Mouse (Mus musculus) MEL-GATA-1-ER (cell line): ENCODE data around the gene Atp6v1c2.

Experiments
- DNase-seq: peaks from one replicate; pipeline ENCODE4 v3.0.0-alpha.2; 2012; ENCODE audit warnings: low read depth; ENCODE audit errors: extremely low read depth

Atp6v1c2 gene

GRCm38 (mm10) chr12:17333459-17333858, 4.3 kb upstream of the Atp6v1c2 start:
- DNase-seq, result no peak

GRCm38 (mm10) chr12:17324549-17325470, 4.3 kb downstream of the Atp6v1c2 start:
- DNase-seq, result no peak

GRCm38 (mm10) chr12:17318453-17318852, 10.7 kb downstream of the Atp6v1c2 start:
- DNase-seq, result no peak

GRCm38 (mm10) chr12:17317970-17318369, 11.2 kb downstream of the Atp6v1c2 start:
- DNase-seq, result no peak

- no peak for DNase-seq
Observed at GRCm38 (mm10) chr12:17316096-17316495, 13.1 kb downstream of the Atp6v1c2 start.

- DNase-seq, result no peak
Observed at GRCm38 (mm10) chr12:17310852-17311839, 18.0 kb downstream of the Atp6v1c2 start.

- DNase-seq, result no peak
Observed at GRCm38 (mm10) chr12:17308246-17308645, 20.9 kb downstream of the Atp6v1c2 start.

- DNase-seq, result no peak
Observed at GRCm38 (mm10) chr12:17305445-17305844, 23.7 kb downstream of the Atp6v1c2 start.

- DNase-seq, result no peak
Observed at GRCm38 (mm10) chr12:17299902-17300301, 29.3 kb downstream of the Atp6v1c2 start.

- DNase-seq, result no peak
Observed at GRCm38 (mm10) chr12:17296899-17297298, 32.3 kb downstream of the Atp6v1c2 start.

GRCm38 (mm10) chr12:17290569-17290968, 38.6 kb downstream of the Atp6v1c2 start:
- no peak for DNase-seq

- DNase-seq, result no peak
Observed at GRCm38 (mm10) chr12:17289913-17290312, 39.2 kb downstream of the Atp6v1c2 start.

- no peak for DNase-seq
Observed at GRCm38 (mm10) chr12:17289060-17289459, 40.1 kb downstream of the Atp6v1c2 start.

- DNase-seq, result no peak
Observed at GRCm38 (mm10) chr12:17288496-17288895, 40.7 kb downstream of the Atp6v1c2 start.

GRCm38 (mm10) chr12:17273841-17274240, 55.3 kb downstream of the Atp6v1c2 start:
- no peak for DNase-seq

GRCm38 (mm10) chr12:17271272-17271671, 57.9 kb downstream of the Atp6v1c2 start:
- DNase-seq, result peak; percentile 57

- no peak for DNase-seq
Observed at GRCm38 (mm10) chr12:17267316-17267715, 61.8 kb downstream of the Atp6v1c2 start.

- no peak for DNase-seq
Observed at GRCm38 (mm10) chr12:17266673-17266990, 62.5 kb downstream of the Atp6v1c2 start.

- peak; percentile 80 for DNase-seq
Observed at GRCm38 (mm10) chr12:17265971-17266672, 63.0 kb downstream of the Atp6v1c2 start, which contains the start of gene Pdia6. TSS of gene Pdia6 (plus strand) at chr12:17266545.

- no peak for DNase-seq
Observed at GRCm38 (mm10) chr12:17264826-17265225, 64.3 kb downstream of the Atp6v1c2 start.

GRCm38 (mm10) chr12:17263881-17264280, 65.3 kb downstream of the Atp6v1c2 start:
- no peak for DNase-seq
